Mouse (Mus musculus): ENCODE data around the gene Vmn1r176. TPM values are rescaled to one million over a fixed set of nuclear protein-coding genes. Genes with fewer than 3 reads are reported as not detected.
A peak's percentile ranks its signal among the peaks of the same experiment; 100 is the strongest.
"Not testable (repeated sequence)": the region's sequence is repeated elsewhere in the genome, so short reads cannot be mapped to it uniquely, and the experiment has no call there.

Gene Vmn1r176
- polyA plus RNA-seq (2012; rRNA removed) (not detected in 2 replicates), polyA plus RNA-seq (2014; fragmentation: Nextera tagmentation; extraction: Ambion mirVana) (not detected in 2 replicates)

DNA sequence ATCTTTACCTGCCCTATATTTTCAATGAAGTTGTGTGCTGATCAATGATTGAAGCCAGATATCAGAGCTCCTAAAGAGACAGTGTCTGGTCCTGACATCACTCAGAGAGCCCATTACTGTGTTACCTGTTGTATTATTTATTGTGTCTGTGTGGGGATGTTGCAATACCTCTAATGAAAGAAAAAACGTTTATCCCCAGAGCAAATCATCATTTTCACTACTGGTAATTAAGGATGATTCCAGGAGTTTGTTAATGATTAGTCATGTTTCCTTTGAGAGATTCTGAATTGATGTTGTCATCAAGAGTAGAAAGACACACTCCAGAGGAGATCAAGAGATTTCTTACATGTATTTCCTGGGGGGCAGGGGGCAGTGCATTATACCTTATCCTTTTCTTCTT, at the start of gene Vmn1r176:
Gene Vmn1r176 (minus strand): TSS at position 101 of the 400 bp plus-strand sequence.
- H3K27me3 ChIP-seq (ENCODE audit: control insufficient read depth, insufficient read depth, low read length); H3K9ac ChIP-seq (ENCODE audit: low read depth, low read length, severe bottlenecking); H3K4me2 ChIP-seq (replicated peaks; ENCODE audit: low read depth, low read length, severe bottlenecking); DNase-seq (ENCODE audit: low spot score); H3K27ac ChIP-seq (replicated peaks; ENCODE audit: low read depth, low read length); ATAC-seq (ENCODE audit: low FRiP score, low read depth); H3K36me3 ChIP-seq (ENCODE audit: control insufficient read depth, insufficient read depth, low read length); H3K4me3 ChIP-seq (replicated peaks; ENCODE audit: low read length); H3K9me3 ChIP-seq (ENCODE audit: control insufficient read depth, low read length); H3K4me1 ChIP-seq (ENCODE audit: control insufficient read depth, insufficient read depth, low read length): not testable (repeated sequence)
- WGBS = no CpG with 5 or more reads among the region's 1 CpGs

GRCm38 (mm10) chr7:23876918-23877317, 39.7 kb upstream of the Vmn1r176 start:
- H3K9me3 ChIP-seq (ENCODE audit: control insufficient read depth, low read length); H3K27ac ChIP-seq (replicated peaks; ENCODE audit: low read depth, low read length); H3K4me3 ChIP-seq (replicated peaks; ENCODE audit: low read length); ATAC-seq (ENCODE audit: low FRiP score, low read depth); H3K4me2 ChIP-seq (replicated peaks; ENCODE audit: low read depth, low read length, severe bottlenecking); H3K4me1 ChIP-seq (ENCODE audit: control insufficient read depth, insufficient read depth, low read length); H3K9ac ChIP-seq (ENCODE audit: low read depth, low read length, severe bottlenecking); H3K27me3 ChIP-seq (ENCODE audit: control insufficient read depth, insufficient read depth, low read length); H3K36me3 ChIP-seq (ENCODE audit: control insufficient read depth, insufficient read depth, low read length): not testable (repeated sequence)
- WGBS = 57% methylated on average over 3 of the region's 4 CpGs
- DNase-seq (ENCODE audit: low spot score) = peak; percentile 2

- not testable (repeated sequence) for H3K9ac ChIP-seq (ENCODE audit: low read depth, low read length, severe bottlenecking); H3K4me1 ChIP-seq (ENCODE audit: control insufficient read depth, insufficient read depth, low read length); H3K27me3 ChIP-seq (ENCODE audit: control insufficient read depth, insufficient read depth, low read length); H3K9me3 ChIP-seq (ENCODE audit: control insufficient read depth, low read length); DNase-seq (ENCODE audit: low spot score); H3K4me3 ChIP-seq (replicated peaks; ENCODE audit: low read length); H3K36me3 ChIP-seq (ENCODE audit: control insufficient read depth, insufficient read depth, low read length); H3K4me2 ChIP-seq (replicated peaks; ENCODE audit: low read depth, low read length, severe bottlenecking); ATAC-seq (ENCODE audit: low FRiP score, low read depth); H3K27ac ChIP-seq (replicated peaks; ENCODE audit: low read depth, low read length)
- WGBS = 22% methylated on average over 1 of the region's 1 CpGs
These were observed 29.2 kb upstream of the Vmn1r176 start, which contains the start of gene Vmn1r177 for GRCm38 (mm10) chr7:23866349-23866748. Vmn1r177 (minus strand) TSS chr7:23866449.

DNA sequence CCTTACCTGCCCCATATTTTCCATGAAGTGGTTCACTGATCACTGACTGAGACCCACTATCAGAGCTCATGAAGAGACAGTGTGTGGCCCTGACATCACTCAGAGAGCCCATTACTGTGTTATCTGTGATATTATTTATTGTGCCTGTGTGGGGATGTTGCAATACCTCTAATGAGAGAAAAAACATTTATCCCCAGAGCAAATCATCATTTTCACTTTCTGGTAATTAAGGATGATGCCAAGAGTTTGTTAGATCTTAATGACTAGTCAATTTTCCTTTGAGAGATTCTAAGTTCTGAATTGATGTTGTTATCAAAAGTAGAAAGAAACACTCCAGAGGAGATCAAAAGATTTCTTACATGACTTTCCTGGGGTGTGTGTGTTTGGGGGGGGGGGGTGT, 26.6 kb downstream of the Vmn1r176 start, which contains the start of gene Vmn1r175:
Gene Vmn1r175 (minus strand): TSS at position 101 of the 400 bp plus-strand sequence.
- H3K9ac ChIP-seq (ENCODE audit: low read depth, low read length, severe bottlenecking); H3K36me3 ChIP-seq (ENCODE audit: control insufficient read depth, insufficient read depth, low read length); ATAC-seq (ENCODE audit: low FRiP score, low read depth); H3K9me3 ChIP-seq (ENCODE audit: control insufficient read depth, low read length); H3K4me2 ChIP-seq (replicated peaks; ENCODE audit: low read depth, low read length, severe bottlenecking); H3K27ac ChIP-seq (replicated peaks; ENCODE audit: low read depth, low read length); DNase-seq (ENCODE audit: low spot score); H3K4me1 ChIP-seq (ENCODE audit: control insufficient read depth, insufficient read depth, low read length); H3K27me3 ChIP-seq (ENCODE audit: control insufficient read depth, insufficient read depth, low read length); H3K4me3 ChIP-seq (replicated peaks; ENCODE audit: low read length): not testable (repeated sequence)

DNA sequence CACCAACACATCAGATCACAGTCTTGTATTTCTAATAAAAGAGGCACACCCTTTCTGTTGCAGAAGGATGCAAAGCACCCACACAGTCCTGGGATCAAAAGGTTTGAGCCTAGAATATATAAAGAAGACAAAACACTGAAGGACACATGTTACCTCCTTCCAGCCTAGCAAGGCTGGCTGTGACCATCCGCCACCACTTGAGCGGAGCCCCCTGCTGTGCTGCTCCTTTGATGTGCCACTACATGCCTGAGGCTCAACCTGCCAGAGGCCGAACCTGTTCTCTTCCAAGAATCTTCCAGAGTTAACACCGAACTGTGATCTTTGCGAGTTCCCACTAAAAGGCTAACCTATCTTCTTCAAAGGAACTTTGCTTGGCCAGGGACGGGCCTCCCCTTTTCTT, 52.6 kb downstream of the Vmn1r176 start:
- Histone ChIP-seq H3K4me3 (replicated peaks; ENCODE audit: low read length) (no peak overlapping the region), H3K4me1 (ENCODE audit: control insufficient read depth, insufficient read depth, low read length) (no peaks in the 10 kb centered on the region), H3K36me3 (ENCODE audit: control insufficient read depth, insufficient read depth, low read length) (no peaks in the 10 kb centered on the region), H3K4me2 (replicated peaks; ENCODE audit: low read depth, low read length, severe bottlenecking) (no peak overlapping the region), H3K27ac (replicated peaks; ENCODE audit: low read depth, low read length) (no peak overlapping the region), H3K27me3 (ENCODE audit: control insufficient read depth, insufficient read depth, low read length) (no peaks in the 10 kb centered on the region), H3K9me3 (ENCODE audit: control insufficient read depth, low read length) (peaks cover 24% of the 10 kb centered on the region), H3K9ac (ENCODE audit: low read depth, low read length, severe bottlenecking) (no peak overlapping the region)
- TF ChIP-seq POLR2A (IDR thresholded peaks at IDR 0.05; ENCODE audit: borderline replicate concordance, extremely low read depth, insufficient read depth, insufficient read length) = no peak
- no peak for ATAC-seq (ENCODE audit: low FRiP score, low read depth)
- 69% methylated on average over 6 of the region's 6 CpGs for WGBS
- no peak for DNase-seq (ENCODE audit: low spot score)

Other genes starting within 250 kb of the Vmn1r176 start
- not detected in 2 replicates for gene Vmn1r170, start 231.2 kb downstream of the Vmn1r176 start, polyA plus RNA-seq (2012; rRNA removed)
- gene Vmn1r170, start 231.2 kb downstream of the Vmn1r176 start, polyA plus RNA-seq (2014; fragmentation: Nextera tagmentation; extraction: Ambion mirVana) = not detected in 2 replicates
- not detected in 2 replicates for gene Vmn1r171, start 206.7 kb downstream of the Vmn1r176 start, polyA plus RNA-seq (2012; rRNA removed)
- gene Vmn1r171, start 206.7 kb downstream of the Vmn1r176 start, polyA plus RNA-seq (2014; fragmentation: Nextera tagmentation; extraction: Ambion mirVana) = not detected in 2 replicates
- not detected in 2 replicates for gene Vmn1r172, start 179.1 kb downstream of the Vmn1r176 start, polyA plus RNA-seq (2012; rRNA removed)
- not detected in 2 replicates for gene Vmn1r172, start 179.1 kb downstream of the Vmn1r176 start, polyA plus RNA-seq (2014; fragmentation: Nextera tagmentation; extraction: Ambion mirVana)
- gene Vmn1r173, start 136.7 kb downstream of the Vmn1r176 start, polyA plus RNA-seq (2012; rRNA removed) = not detected in 2 replicates
- gene Vmn1r173, start 136.7 kb downstream of the Vmn1r176 start, polyA plus RNA-seq (2014; fragmentation: Nextera tagmentation; extraction: Ambion mirVana) = not detected in 2 replicates
- gene Vmn1r174, start 85.1 kb downstream of the Vmn1r176 start, polyA plus RNA-seq (2012; rRNA removed) = not detected in 2 replicates
- gene Vmn1r174, start 85.1 kb downstream of the Vmn1r176 start, polyA plus RNA-seq (2014; fragmentation: Nextera tagmentation; extraction: Ambion mirVana) = not detected in 2 replicates
- gene Vmn1r175, start 26.7 kb downstream of the Vmn1r176 start, polyA plus RNA-seq (2012; rRNA removed) = not detected in 2 replicates
- gene Vmn1r175, start 26.7 kb downstream of the Vmn1r176 start, polyA plus RNA-seq (2014; fragmentation: Nextera tagmentation; extraction: Ambion mirVana) = not detected in 2 replicates
- not detected in 2 replicates for gene Vmn1r177, start 29.1 kb upstream of the Vmn1r176 start, polyA plus RNA-seq (2012; rRNA removed)
- not detected in 2 replicates for gene Vmn1r177, start 29.1 kb upstream of the Vmn1r176 start, polyA plus RNA-seq (2014; fragmentation: Nextera tagmentation; extraction: Ambion mirVana)
- not detected in 2 replicates for gene Vmn1r178, start 54.6 kb upstream of the Vmn1r176 start, polyA plus RNA-seq (2012; rRNA removed)
- not detected in 2 replicates for gene Vmn1r178, start 54.6 kb upstream of the Vmn1r176 start, polyA plus RNA-seq (2014; fragmentation: Nextera tagmentation; extraction: Ambion mirVana)
- not detected in 2 replicates for gene Vmn1r179, start 89.6 kb upstream of the Vmn1r176 start, polyA plus RNA-seq (2012; rRNA removed)
- not detected in 2 replicates for gene Vmn1r179, start 89.6 kb upstream of the Vmn1r176 start, polyA plus RNA-seq (2014; fragmentation: Nextera tagmentation; extraction: Ambion mirVana)
- not detected in 2 replicates for gene Vmn1r180, start 113.3 kb upstream of the Vmn1r176 start, polyA plus RNA-seq (2012; rRNA removed)
- gene Vmn1r180, start 113.3 kb upstream of the Vmn1r176 start, polyA plus RNA-seq (2014; fragmentation: Nextera tagmentation; extraction: Ambion mirVana) = not detected in 2 replicates
- gene Vmn1r181, start 137.2 kb upstream of the Vmn1r176 start, polyA plus RNA-seq (2012; rRNA removed) = not detected in 2 replicates
- gene Vmn1r181, start 137.2 kb upstream of the Vmn1r176 start, polyA plus RNA-seq (2014; fragmentation: Nextera tagmentation; extraction: Ambion mirVana) = not detected in 2 replicates
- gene V1rd19, start 164.3 kb upstream of the Vmn1r176 start, polyA plus RNA-seq (2012; rRNA removed) = not detected in 2 replicates
- not detected in 2 replicates for gene V1rd19, start 164.3 kb upstream of the Vmn1r176 start, polyA plus RNA-seq (2014; fragmentation: Nextera tagmentation; extraction: Ambion mirVana)
- not detected in 2 replicates for gene Vmn1r183, start 215.9 kb upstream of the Vmn1r176 start, polyA plus RNA-seq (2012; rRNA removed)
- not detected in 2 replicates for gene Vmn1r183, start 215.9 kb upstream of the Vmn1r176 start, polyA plus RNA-seq (2014; fragmentation: Nextera tagmentation; extraction: Ambion mirVana)
- 24.0 and 24.4 TPM in 2 replicates for gene Zfp180, start 244.6 kb upstream of the Vmn1r176 start, polyA plus RNA-seq (2012; rRNA removed)
- gene Zfp180, start 244.6 kb upstream of the Vmn1r176 start, polyA plus RNA-seq (2014; fragmentation: Nextera tagmentation; extraction: Ambion mirVana) = 19.6 and 21.9 TPM in 2 replicates